Mouse (Mus musculus) liver, postnatal 0 days (tissue): ENCODE measurements around the gene Adipor1. TPM values are rescaled to one million over a fixed set of nuclear protein-coding genes. Genes with fewer than 3 reads are reported as not detected.
A peak's percentile ranks its signal among the peaks of the same experiment; 100 is the strongest.

Experiments
- ATAC-seq: fragments of 200-750 bp; cut with Nextera tagmentation; 2 replicates; pipeline ENCODE4 v1.8.0; 2017; ENCODE audit warnings: mild to moderate bottlenecking, moderate library complexity
- DNase-seq: peaks from one replicate; pipeline ENCODE4 v3.0.0-alpha.2; 2016
- H3K27ac ChIP-seq: fragments of 300-500 bp; sonication (generic); 2 replicates; pipeline ENCODE4 v1.5.1; 2014; ENCODE audit warnings: antibody characterized with exemption, moderate library complexity, mild to moderate bottlenecking, low read depth
- H3K27me3 ChIP-seq: fragments of 300-500 bp; sonication (generic); 2 replicates; pipeline ENCODE4 v1.6.1; 2014; ENCODE audit warnings: low read length, control low read depth, mixed read lengths; ENCODE audit not compliant: insufficient read depth
- H3K36me3 ChIP-seq: fragments of 300-500 bp; sonication (generic); replicated peaks from 2 replicates; pipeline ENCODE4 v1.6.1; 2014; ENCODE audit warnings: mild to moderate bottlenecking, control low read depth, low read length, moderate library complexity, mixed read lengths; ENCODE audit not compliant: insufficient read depth
- H3K4me1 ChIP-seq: fragments of 300-500 bp; sonication (generic); 2 replicates; pipeline ENCODE4 v1.6.1; 2014; ENCODE audit warnings: antibody characterized with exemption, mild to moderate bottlenecking, control low read depth; ENCODE audit not compliant: insufficient read depth
- H3K4me2 ChIP-seq: fragments of 300-500 bp; sonication (generic); 2 replicates; pipeline ENCODE4 v1.6.1; 2014; ENCODE audit warnings: low read depth, mild to moderate bottlenecking, low read length, moderate library complexity, mixed read lengths
- H3K4me3 ChIP-seq: fragments of 300-500 bp; sonication (generic); 2 replicates; pipeline ENCODE4 v1.5.1; 2014; ENCODE audit warnings: low read depth, low read length
- H3K9ac ChIP-seq: fragments of 300-500 bp; sonication (generic); replicated peaks from 2 replicates; pipeline ENCODE4 v1.6.1; 2014; ENCODE audit warnings: mild to moderate bottlenecking, moderate library complexity
- H3K9me3 ChIP-seq: fragments of 300-500 bp; sonication (generic); 2 replicates; pipeline ENCODE4 v1.6.1; 2016; ENCODE audit warnings: mild to moderate bottlenecking, control low read depth, low read length, mixed read lengths
- CTCF ChIP-seq: sonication (generic); IDR thresholded peaks from 2 replicates; pipeline ENCODE4 v1.5.1; 2016; ENCODE audit warnings: antibody characterized with exemption, low read depth
- EP300 ChIP-seq: IDR thresholded peaks from 2 replicates; pipeline ENCODE4 v1.6.1; 2016; ENCODE audit warnings: antibody characterized with exemption, low read depth, mild to moderate bottlenecking
- WGBS: fragments of 180-500 bp; shearing (Covaris S2); extraction: QIAGEN DNeasy Blood & Tissue Kit; methylation state at CpG from one replicate; pipeline ENCODE4 v1.1.7; 2014; ENCODE audit not compliant: insufficient replicate concordance; 5-methylcytosine and 5-hydroxymethylcytosine counted together
- polyA plus RNA-seq: library from polyadenylated mRNA; unstranded; fragments of >200 nt; fragmentation: Nextera tagmentation; extraction: Ambion mirVana; gene quantifications from 2 replicates; pipeline ENCODE4 v1.2.1, GENCODE M21; 2015

Adipor1 gene
- polyA plus RNA-seq, 1 experiment from 2014 or later, result 93.5 TPM

GRCm38 (mm10) chr1:134458139-134458727, 43.1 kb downstream of the Adipor1 start:
- ATAC-seq (no peak), DNase-seq (no peak)
- Histone ChIP-seq H3K9ac (no peak overlapping the region), H3K27ac (no peak overlapping the region; the same call in 1 of the 2 replicates), H3K4me1 (peaks cover 25% of the 10 kb centered on the region), H3K9me3 (no peaks in the 10 kb centered on the region), H3K4me2 (peak overlapping the region; percentile 85; the same call in 1 of the 2 replicates), H3K27me3 (no peaks in the 10 kb centered on the region), H3K36me3 (peaks cover 30% of the 10 kb centered on the region), H3K4me3 (no peak overlapping the region)
- TF ChIP-seq CTCF (no peak), EP300 (no peak)
- WGBS, result 80% methylated on average over 7 of the region's 7 CpGs

- H3K27ac ChIP-seq, result peak overlapping the region; percentile 92
- H3K27me3 ChIP-seq, result no peaks in the 10 kb centered on the region
- ATAC-seq, result peak; percentile 94
- H3K4me2 ChIP-seq, result peak overlapping the region; percentile 37; the same call in 1 of the 2 replicates
- peaks cover 49% of the 10 kb centered on the region for H3K36me3 ChIP-seq
- no peak for DNase-seq
- H3K9ac ChIP-seq, result no peak overlapping the region; the same call in 1 of the 2 replicates
- WGBS, result 48% methylated on average over 1 of the region's 1 CpGs
- TF ChIP-seq EP300, result peak; percentile 95
- no peak for TF ChIP-seq CTCF
- H3K9me3 ChIP-seq, result no peaks in the 10 kb centered on the region
- no peak overlapping the region for H3K4me3 ChIP-seq
- H3K4me1 ChIP-seq, result peaks cover 16% of the 10 kb centered on the region
These were observed 45.4 kb downstream of the Adipor1 start for GRCm38 (mm10) chr1:134460294-134461284.

Other genes starting within 250 kb of the Adipor1 start
- 18.8 and 19.3 TPM in 2 replicates for gene Chil1, start 233.2 kb upstream of the Adipor1 start, polyA plus RNA-seq
- 0.14 TPM in 1 of 2 replicates, not detected in the other for gene Mybph, start 221.9 kb upstream of the Adipor1 start, polyA plus RNA-seq
- gene Adora1, start 179.9 kb upstream of the Adipor1 start, polyA plus RNA-seq, result 6.4 and 8.3 TPM in 2 replicates
- 0.64 TPM in 1 of 2 replicates, not detected in the other for gene Myog, start 125.4 kb upstream of the Adipor1 start, polyA plus RNA-seq
- gene Ppfia4, start 82.5 kb upstream of the Adipor1 start, polyA plus RNA-seq, result 1.3 and 1.6 TPM in 2 replicates
- 44.1 and 46.1 TPM in 2 replicates for gene Tmem183a, start 53.4 kb upstream of the Adipor1 start, polyA plus RNA-seq
- gene 4933406M09Rik, start 29.4 kb upstream of the Adipor1 start, polyA plus RNA-seq, result not detected in 2 replicates
- 7.7 and 8.2 TPM in 2 replicates for gene Cyb5r1, start 9.8 kb upstream of the Adipor1 start, polyA plus RNA-seq
- gene Klhl12, start 40.2 kb downstream of the Adipor1 start, polyA plus RNA-seq, result 12.3 and 13.2 TPM in 2 replicates
- gene Rabif, start 79.3 kb downstream of the Adipor1 start, polyA plus RNA-seq, result 12.4 and 13.2 TPM in 2 replicates
- not detected in 2 replicates for gene Mgat4e, start 134.3 kb downstream of the Adipor1 start, polyA plus RNA-seq
- 5.8 and 6.4 TPM in 2 replicates for gene Kdm5b, start 144.8 kb downstream of the Adipor1 start, polyA plus RNA-seq
- not detected in 2 replicates for gene Syt2, start 231.3 kb downstream of the Adipor1 start, polyA plus RNA-seq